Mouse (Mus musculus) ES-E14 (cell line): ENCODE measurements around the gene Ets1. TPM values are rescaled to one million over a fixed set of nuclear protein-coding genes. Genes with fewer than 3 reads are reported as not detected.

Experiments
- DNase-seq: peaks from one replicate; pipeline ENCODE4 v3.0.0-alpha.2; 2013; ENCODE audit warnings: low read depth, low spot score
- H3K27ac ChIP-seq: 2 replicates; pipeline ENCODE4 v1.5.1; 2012; ENCODE audit warnings: low read depth, mild to moderate bottlenecking, low read length, moderate library complexity, mixed read lengths; ENCODE audit not compliant: poor library complexity, insufficient read depth, severe bottlenecking
- H3K36me3 ChIP-seq: 2 replicates; pipeline ENCODE4 v1.6.1; 2012; ENCODE audit warnings: mild to moderate bottlenecking, low read length, moderate library complexity, mixed read lengths; ENCODE audit not compliant: control insufficient read depth, poor library complexity, insufficient read depth, severe bottlenecking
- H3K4me1 ChIP-seq, 2 experiments: fragments of 150-350 bp in 1 of 2; sonication (generic) in 1 of 2; 2 replicates each; pipeline ENCODE4 v1.6.1; 2012; ENCODE audit warnings: low read length in 2 of 2, mild to moderate bottlenecking in 1 of 2, mixed read lengths in 1 of 2; ENCODE audit not compliant: control insufficient read depth in 2 of 2, insufficient read depth in 2 of 2, poor library complexity in 1 of 2
- H3K4me3 ChIP-seq, 2 experiments: fragments of 150-350 bp in 1 of 2; sonication (generic) in 1 of 2; 2 replicates each; pipeline ENCODE4 v1.5.1; 2012; ENCODE audit warnings: low read length in 2 of 2, low read depth in 1 of 2, mild to moderate bottlenecking in 1 of 2, mixed read lengths in 1 of 2; ENCODE audit not compliant: insufficient read depth in 1 of 2, poor library complexity in 1 of 2, severe bottlenecking in 1 of 2
- H3K9ac ChIP-seq: 2 replicates; pipeline ENCODE4 v1.6.1; 2012; ENCODE audit warnings: low read depth, mild to moderate bottlenecking, low read length, mixed read lengths; ENCODE audit not compliant: poor library complexity, insufficient read depth, severe bottlenecking
- H3K9me3 ChIP-seq: fragments of 150-350 bp; sonication (generic); 2 replicates; pipeline ENCODE4 v1.6.1; 2012; ENCODE audit warnings: low read depth, mild to moderate bottlenecking, low read length; ENCODE audit not compliant: control insufficient read depth, insufficient read depth
- CHD2 ChIP-seq: IDR thresholded peaks from 2 replicates; pipeline ENCODE4 v1.6.1; 2014; ENCODE audit warnings: mild to moderate bottlenecking, low read depth, low read length, inconsistent platforms
- HCFC1 ChIP-seq: IDR thresholded peaks from 2 replicates; pipeline ENCODE4 v1.6.1; 2012; ENCODE audit warnings: low read length, inconsistent platforms, borderline replicate concordance; ENCODE audit not compliant: insufficient read depth
- MAFK ChIP-seq: IDR thresholded peaks from 2 replicates; pipeline ENCODE4 v1.6.1; 2014; ENCODE audit warnings: mild to moderate bottlenecking, low read depth, low read length, inconsistent platforms; ENCODE audit not compliant: insufficient read depth
- ZC3H11A ChIP-seq: IDR thresholded peaks from 2 replicates; pipeline ENCODE4 v1.6.1; 2012; ENCODE audit warnings: low read depth, mild to moderate bottlenecking, inconsistent platforms, low read length, borderline replicate concordance
- ZNF384 ChIP-seq: IDR thresholded peaks from 2 replicates; pipeline ENCODE4 v1.6.1; 2012; ENCODE audit warnings: low read depth, low read length, inconsistent platforms
- in situ Hi-C, 2 experiments: fragments of 600-800 bp; cut with MboI; formaldehyde crosslinking; loops; one replicate each; pipeline ENCODE4 v1.15.1; 2025; ENCODE audit warnings: low sequenced_read_pairs in 2 of 2, inconsistent platforms in 1 of 2; ENCODE audit not compliant: unreplicated experiment in 2 of 2
- total RNA-seq: library from RNA; depleted of rRNA; stranded (reverse); fragments of 300-350 nt; gene quantifications from 2 replicates; pipeline ENCODE4 v1.2.3, GENCODE M21; 2012

The Ets1 gene
- total RNA-seq, 1 experiment, result 20.9 TPM

DNA sequence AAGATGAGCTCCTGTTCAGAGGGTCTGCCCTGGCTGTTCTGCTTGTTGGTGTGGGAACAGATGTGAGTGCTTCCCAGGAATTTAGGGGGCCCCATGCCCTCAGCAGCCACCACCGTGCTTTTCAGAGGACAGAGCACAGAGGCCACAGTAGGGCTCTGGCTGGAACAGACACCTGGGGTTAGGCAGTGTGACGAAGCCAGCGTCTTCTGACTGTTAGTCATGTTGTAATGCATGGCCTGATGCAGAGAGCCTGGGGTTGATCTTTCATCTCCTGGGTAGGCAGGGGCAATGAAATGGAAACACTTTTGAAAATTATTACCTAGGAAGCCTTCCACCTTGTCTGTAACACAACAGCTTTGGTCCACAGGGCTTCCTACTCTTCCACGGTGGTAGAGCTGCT lies 25.4 kb upstream of the Ets1 start:
- Histone ChIP-seq H3K27ac (no peak overlapping the region), H3K9me3 (no peaks in the 10 kb centered on the region), H3K36me3 (no peaks in the 10 kb centered on the region), H3K4me3 (no peak overlapping the region), H3K9ac (no peak overlapping the region), H3K4me1 (peaks cover 0 to 4% of the 10 kb centered on the region in 2 experiments; a peak in 1 of 4 replicates)
- TF ChIP-seq MAFK (no peak), CHD2 (no peak), HCFC1 (no peak), ZC3H11A (no peak), ZNF384 (no peak)
- in situ Hi-C loops, result no loop called here
- DNase-seq, result no peak

- Histone ChIP-seq H3K27ac (no peak overlapping the region), H3K9me3 (no peaks in the 10 kb centered on the region), H3K4me3 (no peak overlapping the region), H3K36me3 (no peaks in the 10 kb centered on the region), H3K4me1 (peaks cover 0 to 4% of the 10 kb centered on the region in 2 experiments; a peak in 1 of 4 replicates), H3K9ac (no peak overlapping the region)
- TF ChIP-seq MAFK (no peak), ZNF384 (no peak), ZC3H11A (no peak), HCFC1 (no peak)
- no peak for DNase-seq
- in situ Hi-C loops, result no loop called here
Observed at GRCm38 (mm10) chr9:32611340-32611739, 24.7 kb upstream of the Ets1 start.

- Histone ChIP-seq H3K4me1 (peaks cover 0 to 2% of the 10 kb centered on the region in 2 experiments; a peak in 1 of 4 replicates), H3K9ac (no peak overlapping the region), H3K9me3 (no peaks in the 10 kb centered on the region), H3K27ac (no peak overlapping the region), H3K36me3 (no peaks in the 10 kb centered on the region), H3K4me3 (no peak overlapping the region)
- no peak for DNase-seq
- in situ Hi-C loops, result no loop called here
- TF ChIP-seq HCFC1 (no peak), ZNF384 (no peak), ZC3H11A (no peak), MAFK (no peak), CHD2 (no peak)
Observed at GRCm38 (mm10) chr9:32612426-32612825, 23.6 kb upstream of the Ets1 start.

- Histone ChIP-seq H3K4me3 (no peak overlapping the region), H3K4me1 (no peaks in the 10 kb centered on the region), H3K9me3 (no peaks in the 10 kb centered on the region), H3K36me3 (no peaks in the 10 kb centered on the region), H3K27ac (no peak overlapping the region), H3K9ac (no peak overlapping the region)
- no peak for TF ChIP-seq ZC3H11A
- TF ChIP-seq MAFK, result no peak
- no peak for TF ChIP-seq CHD2
- TF ChIP-seq ZNF384, result no peak
- no peak for TF ChIP-seq HCFC1
- DNase-seq, result no peak
- in situ Hi-C loops, result no loop called here
Observed at GRCm38 (mm10) chr9:32612861-32613421, 23.1 kb upstream of the Ets1 start.

DNA sequence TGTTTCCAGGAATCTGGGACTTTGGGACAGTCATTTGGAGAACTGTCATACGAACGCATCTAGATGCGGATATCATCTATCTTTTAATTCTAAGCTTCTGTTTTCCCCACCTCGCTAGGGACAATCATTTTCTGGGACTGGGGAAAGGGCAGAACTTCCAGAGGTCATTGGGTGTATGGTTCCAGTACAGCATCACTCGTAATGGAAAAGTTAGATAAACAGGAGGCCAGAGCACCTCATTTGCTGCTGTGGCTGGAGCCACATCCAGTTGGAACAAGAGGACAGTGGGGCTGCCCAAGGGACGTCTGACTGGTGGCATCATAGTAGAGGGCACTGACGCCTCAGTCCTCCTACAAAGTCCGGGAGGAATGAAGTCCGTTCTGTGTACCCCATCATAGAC lies 21.8 kb upstream of the Ets1 start:
- Histone ChIP-seq H3K9ac (no peak overlapping the region), H3K9me3 (no peaks in the 10 kb centered on the region), H3K27ac (no peak overlapping the region), H3K4me1 (no peaks in the 10 kb centered on the region), H3K36me3 (no peaks in the 10 kb centered on the region), H3K4me3 (no peak overlapping the region)
- no peak for DNase-seq
- TF ChIP-seq CHD2 (no peak), ZNF384 (no peak), HCFC1 (no peak), ZC3H11A (no peak), MAFK (no peak)
- in situ Hi-C loops, result no loop called here
